Mouse (Mus musculus): ENCODE data around the gene Pdzrn3.

- TF ChIP-seq POLR2A (IDR thresholded peaks at IDR 0.05; ENCODE audit: insufficient read length, low read depth), result no peak
- TF ChIP-seq SRF (IDR thresholded peaks at IDR 0.05; ENCODE audit: control insufficient read depth, insufficient read length, low read depth), result no peak
- no peak for TF ChIP-seq MAX (IDR thresholded peaks at IDR 0.05; ENCODE audit: low read depth)
- peak in 1 of 3 experiments; percentile 60 for TF ChIP-seq MYOD1 (IDR thresholded peaks at IDR 0.05; ENCODE audit: control insufficient read depth in 1 of 3, insufficient read length in 2 of 3, low read depth in 2 of 3)
- TF ChIP-seq TCF12 (IDR thresholded peaks at IDR 0.05; ENCODE audit: insufficient read depth, poor library complexity, severe bottlenecking), result no peak
- no peak for TF ChIP-seq POLR2AphosphoS2 (IDR thresholded peaks at IDR 0.05; ENCODE audit: insufficient read length, low read depth)
- no peak for TF ChIP-seq USF1 (IDR thresholded peaks at IDR 0.05; ENCODE audit: low read depth)
- no peak for TF ChIP-seq CEBPB (IDR thresholded peaks at IDR 0.05; ENCODE audit: insufficient read depth, poor library complexity, severe bottlenecking)
Observed at GRCm38 (mm10) chr6:101411064-101411463, 33.4 kb upstream of the Pdzrn3 start.
